Mouse (Mus musculus) hindbrain, embryonic 14.5 days (tissue): Measurements from ENCODE around the gene Nkain1. TPM values are rescaled to one million over a fixed set of nuclear protein-coding genes. Genes with fewer than 3 reads are reported as not detected.

Experiments used
- ATAC-seq: fragments of 200-750 bp; cut with Nextera tagmentation; 2 replicates; pipeline ENCODE4 v1.8.0; 2017; ENCODE audit warnings: moderate number of reproducible peaks, mild to moderate bottlenecking, moderate TSS enrichment, moderate library complexity; ENCODE audit not compliant: low FRiP score
- DNase-seq: peaks from one replicate; pipeline ENCODE4 v3.0.0-alpha.2; 2015; ENCODE audit warnings: low spot score
- H3K27ac ChIP-seq: fragments of 300-500 bp; sonication (generic); 2 replicates; pipeline ENCODE4 v1.5.1; 2014; ENCODE audit warnings: mild to moderate bottlenecking, moderate library complexity
- H3K27me3 ChIP-seq: fragments of 300-500 bp; sonication (generic); 2 replicates; pipeline ENCODE4 v1.6.1; 2014; ENCODE audit warnings: mild to moderate bottlenecking, low read length, mixed read lengths; ENCODE audit not compliant: control insufficient read depth, insufficient read depth
- H3K36me3 ChIP-seq: fragments of 300-500 bp; sonication (generic); replicated peaks from 2 replicates; pipeline ENCODE4 v1.6.1; 2014; ENCODE audit not compliant: control insufficient read depth, insufficient read depth
- H3K4me1 ChIP-seq: fragments of 300-500 bp; sonication (generic); replicated peaks from 2 replicates; pipeline ENCODE4 v1.6.1; 2014; ENCODE audit warnings: antibody characterized with exemption, low read length, mixed read lengths; ENCODE audit not compliant: control insufficient read depth, insufficient read depth
- H3K4me2 ChIP-seq: fragments of 300-500 bp; sonication (generic); replicated peaks from 2 replicates; pipeline ENCODE4 v1.6.1; 2014; ENCODE audit warnings: mild to moderate bottlenecking, moderate library complexity
- H3K4me3 ChIP-seq: fragments of 300-500 bp; sonication (generic); replicated peaks from 2 replicates; pipeline ENCODE4 v1.5.1; 2014; ENCODE audit warnings: mild to moderate bottlenecking, low read length
- H3K9ac ChIP-seq: fragments of 300-500 bp; sonication (generic); 2 replicates; pipeline ENCODE4 v1.6.1; 2014
- H3K9me3 ChIP-seq: fragments of 300-500 bp; sonication (generic); 2 replicates; pipeline ENCODE4 v1.6.1; 2016; ENCODE audit warnings: low read length; ENCODE audit not compliant: control insufficient read depth
- WGBS: fragments of 180-500 bp; shearing (Covaris S2); extraction: QIAGEN DNeasy Blood & Tissue Kit; methylation state at CpG from one replicate; pipeline ENCODE4 v1.1.7; 2014; 5-methylcytosine and 5-hydroxymethylcytosine counted together
- polyA plus RNA-seq: library from polyadenylated mRNA; unstranded; fragments of >200 nt; fragmentation: Nextera tagmentation; extraction: Ambion mirVana; gene quantifications from 2 replicates; pipeline ENCODE4 v1.2.1, GENCODE M21; 2014

Gene Nkain1
- polyA plus RNA-seq, 1 experiment from 2014 or later, result 20.9 TPM

GRCm38 (mm10) chr4:130520482-130520851 is 53.5 kb downstream of the Nkain1 start:
- ATAC-seq (0 out of 2 replicates have a peak, but pooled peaks have one; percentile 57), DNase-seq (no peak)
- WGBS, result 0% methylated on average over 9 of the region's 9 CpGs
- Histone ChIP-seq H3K27me3 (no peaks in the 10 kb centered on the region), H3K9me3 (no peaks in the 10 kb centered on the region), H3K27ac (no peak overlapping the region; the same call in 1 of the 2 replicates), H3K36me3 (no peaks in the 10 kb centered on the region), H3K9ac (peak overlapping the region; percentile 16; the same call in 1 of the 2 replicates), H3K4me3 (peak overlapping the region; percentile 51), H3K4me2 (peak overlapping the region; percentile 58), H3K4me1 (0 out of 2 replicates have a peak, but pooled peaks cover 8% of the 10 kb centered on the region)

- Histone ChIP-seq H3K4me2 (peak overlapping the region; percentile 58), H3K27ac (peak overlapping the region; percentile 87), H3K9ac (peak overlapping the region; percentile 74), H3K27me3 (no peaks in the 10 kb centered on the region), H3K4me3 (peak overlapping the region; percentile 51), H3K9me3 (no peaks in the 10 kb centered on the region), H3K4me1 (0 out of 2 replicates have a peak, but pooled peaks cover 8% of the 10 kb centered on the region), H3K36me3 (no peaks in the 10 kb centered on the region)
- peak; percentile 92 for DNase-seq
- WGBS, result 3% methylated on average over 40 of the region's 40 CpGs
- peak; percentile 97 for ATAC-seq
Measured at GRCm38 (mm10) chr4:130519567-130520481, 54.1 kb downstream of the Nkain1 start.

- 0 out of 2 replicates have a peak, but pooled peaks cover 8% of the 10 kb centered on the region for H3K4me1 ChIP-seq
- DNase-seq, result no peak
- 81% methylated on average over 6 of the region's 6 CpGs for WGBS
- H3K4me3 ChIP-seq, result no peak overlapping the region
- no peak overlapping the region for H3K4me2 ChIP-seq
- no peaks in the 10 kb centered on the region for H3K36me3 ChIP-seq
- H3K27ac ChIP-seq, result no peak overlapping the region
- no peaks in the 10 kb centered on the region for H3K9me3 ChIP-seq
- no peaks in the 10 kb centered on the region for H3K27me3 ChIP-seq
- ATAC-seq, result no peak
- H3K9ac ChIP-seq, result no peak overlapping the region
Measured at GRCm38 (mm10) chr4:130516490-130516889, 57.5 kb downstream of the Nkain1 start.

Other genes starting within 250 kb of the Nkain1 start
- gene Zcchc17, start 214.2 kb downstream of the Nkain1 start, polyA plus RNA-seq, result 88.1 and 89.8 TPM in 2 replicates
- 92.5 and 94.6 TPM in 2 replicates for gene Snrnp40, start 214.0 kb downstream of the Nkain1 start, polyA plus RNA-seq
- 88.9 and 91.1 TPM in 2 replicates for gene Pum1, start 89.1 kb upstream of the Nkain1 start, polyA plus RNA-seq
- 110 and 129 TPM in 2 replicates for gene Sdc3, start 218.4 kb upstream of the Nkain1 start, polyA plus RNA-seq